Mouse (Mus musculus) olfactory bulb, adult 2 months (tissue): ENCODE data around the gene Glra1.

Source experiments
- CTCF ChIP-seq: fragments of 200-500 bp; IDR thresholded peaks from 2 replicates; pipeline ENCODE4 v1.5.1; 2012; ENCODE audit warnings: low read depth, mild to moderate bottlenecking, low read length, moderate library complexity; ENCODE audit not compliant: insufficient read depth
- POLR2A ChIP-seq: fragments of 200-500 bp; IDR thresholded peaks from 2 replicates; pipeline ENCODE4 v1.6.1; 2012; ENCODE audit warnings: mild to moderate bottlenecking, low read depth, low read length, moderate library complexity; ENCODE audit not compliant: insufficient read depth

DNA sequence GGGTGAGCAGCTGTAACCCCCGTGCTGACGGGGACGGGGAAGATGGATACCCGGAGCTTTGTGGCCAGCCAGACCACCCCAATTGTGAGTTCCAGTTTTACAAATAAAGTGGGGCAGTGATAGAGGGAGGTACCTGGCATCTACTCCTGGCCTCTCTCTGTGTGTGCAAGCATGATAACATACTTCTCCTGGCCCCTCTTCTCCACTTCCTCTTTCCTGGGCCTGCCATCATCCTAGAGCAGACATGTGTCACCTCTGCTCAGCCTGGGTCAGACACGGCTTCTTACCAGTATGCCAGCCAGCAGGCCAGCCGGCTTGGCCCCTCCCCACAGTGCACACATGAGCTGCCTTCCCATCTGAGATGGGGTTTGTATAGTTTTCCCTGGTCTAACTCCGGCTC, 77.3 kb downstream of the Glra1 start:
- TF ChIP-seq POLR2A (no peak), CTCF (no peak)
